Mouse (Mus musculus) ES-E14 (cell line): ENCODE results near the gene Vcp.

Experiments
- CHD2 ChIP-seq: IDR thresholded peaks from 2 replicates; pipeline ENCODE4 v1.6.1; 2014; ENCODE audit warnings: mild to moderate bottlenecking, low read depth, low read length, inconsistent platforms
- HCFC1 ChIP-seq: IDR thresholded peaks from 2 replicates; pipeline ENCODE4 v1.6.1; 2012; ENCODE audit warnings: low read length, inconsistent platforms, borderline replicate concordance; ENCODE audit not compliant: insufficient read depth
- MAFK ChIP-seq: IDR thresholded peaks from 2 replicates; pipeline ENCODE4 v1.6.1; 2014; ENCODE audit warnings: mild to moderate bottlenecking, low read depth, low read length, inconsistent platforms; ENCODE audit not compliant: insufficient read depth
- ZC3H11A ChIP-seq: IDR thresholded peaks from 2 replicates; pipeline ENCODE4 v1.6.1; 2012; ENCODE audit warnings: low read depth, mild to moderate bottlenecking, inconsistent platforms, low read length, borderline replicate concordance
- ZNF384 ChIP-seq: IDR thresholded peaks from 2 replicates; pipeline ENCODE4 v1.6.1; 2012; ENCODE audit warnings: low read depth, low read length, inconsistent platforms

- TF ChIP-seq CHD2 (no peak), ZNF384 (no peak), MAFK (no peak), HCFC1 (no peak), ZC3H11A (no peak)
Measured at GRCm38 (mm10) chr4:42988296-42988695, 12.0 kb downstream of the Vcp start.
